Mouse (Mus musculus): ENCODE data around the gene Cdc73. TPM values are rescaled to one million over a fixed set of nuclear protein-coding genes. Genes with fewer than 3 reads are reported as not detected.

Gene Cdc73
- total RNA-seq, 2 experiments from 2014 or later = 77.4 to 77.8 TPM

DNA sequence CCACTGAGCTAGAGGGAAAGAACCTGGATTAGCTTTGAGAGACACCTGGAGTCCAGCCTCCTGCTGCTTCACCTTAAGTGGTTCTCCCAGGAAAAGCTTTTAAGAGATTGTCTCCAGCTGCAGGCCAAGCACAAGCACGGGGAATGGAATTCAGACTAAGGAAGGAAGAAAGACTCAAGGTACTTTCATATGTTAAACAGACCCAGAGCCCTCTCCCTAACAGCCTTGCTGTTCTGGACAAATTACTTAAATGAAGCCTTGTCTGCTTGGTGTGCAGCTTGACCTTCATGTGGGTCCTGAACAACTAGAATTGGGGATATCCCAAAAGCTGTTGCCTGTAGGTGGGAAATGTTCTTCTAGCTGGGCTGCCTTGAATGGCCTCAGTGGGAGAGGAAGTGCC, 147.2 kb downstream of the Cdc73 start:
- no peak for DNase-seq (ENCODE audit: low spot score in 2 of 2)

DNA sequence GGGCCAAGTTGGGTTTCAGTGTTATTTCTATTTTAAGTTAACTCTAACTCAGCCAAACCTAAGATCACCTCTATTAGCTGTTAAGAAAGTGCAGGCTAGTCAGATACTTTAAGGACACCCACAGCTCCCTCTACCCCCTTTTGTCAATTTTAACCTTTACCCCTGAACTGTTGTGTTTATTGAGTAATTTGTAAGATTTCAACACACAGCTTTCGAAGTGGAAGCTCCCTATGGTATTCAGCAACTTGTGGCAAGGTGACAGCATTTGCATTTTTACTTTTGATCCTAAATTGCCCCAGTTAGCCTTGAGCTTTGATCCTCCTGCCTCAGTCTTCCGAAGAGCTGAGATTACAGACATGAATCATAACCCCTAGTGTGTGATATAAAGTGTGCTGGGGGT, 148.1 kb downstream of the Cdc73 start:
- DNase-seq (ENCODE audit: low spot score in 2 of 2) = no peak

Other genes starting within 250 kb of the Cdc73 start
- 10 to 100 TPM; 18.4 to 21.1 TPM for gene B3galt2, start 62.2 kb downstream of the Cdc73 start, total RNA-seq (2021)
- 100 to 1,000 TPM; 114 to 120 TPM for gene Glrx2, start 13.4 kb upstream of the Cdc73 start, total RNA-seq (2021)
- gene Trove2, start 74.2 kb upstream of the Cdc73 start, total RNA-seq (2021) = 10 to 100 TPM; 29.2 to 29.9 TPM
- 10 to 100 TPM; 36.9 to 38.6 TPM for gene Uchl5, start 74.4 kb upstream of the Cdc73 start, total RNA-seq (2021)

Data from layer of hippocampus, adult 18-20 months (tissue).